Mouse (Mus musculus): ENCODE measurements at regions not wholly inside any gene's neighbourhood (a gene's known extent, or its start where the extent isn't known, plus 50 kb on each side); places are given as distances from the start of the nearest gene placed in this dataset.

DNA sequence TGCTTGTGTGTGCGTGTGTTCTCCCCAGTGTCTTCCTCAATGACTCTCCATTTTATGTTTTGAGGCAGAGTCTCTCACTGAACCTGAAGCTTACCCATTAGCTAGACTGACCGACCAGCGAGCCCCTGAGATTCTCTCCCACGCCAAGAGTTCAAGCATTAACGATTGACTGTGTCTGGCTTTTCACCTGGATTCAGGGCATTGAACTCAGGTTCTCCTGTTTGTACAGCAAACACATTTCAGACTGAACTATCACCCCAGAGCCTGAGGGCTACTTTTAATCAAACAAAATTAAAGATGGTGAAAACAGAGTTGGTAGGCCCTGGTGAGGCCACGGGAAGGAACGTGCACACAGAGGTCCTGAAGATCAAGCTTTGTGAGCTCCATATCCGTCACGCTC is 158.2 kb upstream of the Nr2f2 start:
- Histone ChIP-seq H3K9me3 (no peaks in the 10 kb centered on the region), H3K36me3 (replicated peaks) (no peaks in the 10 kb centered on the region), H3K4me2 (no peak overlapping the region), H3K27me3 (no peaks in the 10 kb centered on the region), H3K4me3 (replicated peaks) (no peak overlapping the region), H3K9ac (no peak overlapping the region), H3K4me1 (no peaks in the 10 kb centered on the region), H3K27ac (no peak overlapping the region)
- WGBS: 93% methylated on average over 9 of the region's 9 CpGs
- ATAC-seq (ENCODE audit: low FRiP score): no peak

DNA sequence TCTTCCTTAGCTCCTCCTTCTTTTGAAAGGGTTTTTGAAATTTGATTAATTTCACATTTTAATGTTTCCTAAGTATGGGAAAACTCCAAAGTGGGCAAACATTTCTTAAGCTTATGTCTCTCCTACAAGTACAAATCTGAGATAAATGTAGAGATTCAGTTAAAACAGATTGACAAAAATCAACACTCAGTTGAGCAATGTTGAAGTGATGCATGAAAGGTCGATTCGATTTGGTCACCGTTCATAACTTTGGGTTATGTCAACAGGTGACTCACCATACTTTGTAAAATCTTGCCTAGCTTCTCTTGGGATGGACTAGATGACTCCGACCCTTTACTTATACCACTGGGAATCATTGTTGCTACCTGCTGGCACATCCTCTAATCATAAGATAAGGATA is 157.7 kb upstream of the Nr2f2 start:
- ATAC-seq (ENCODE audit: low FRiP score): no peak

GRCm38 (mm10) chr7:70516741-70517140 is 150.2 kb upstream of the Nr2f2 start:
- no peak overlapping the region for H3K4me2 ChIP-seq

More for the DNA sequence above, 157.7 kb upstream of the Nr2f2 start:
- 96% methylated on average over 4 of the region's 4 CpGs for WGBS
- Histone ChIP-seq H3K27me3 (no peaks in the 10 kb centered on the region), H3K9ac (no peak overlapping the region), H3K4me2 (no peak overlapping the region), H3K4me3 (replicated peaks) (no peak overlapping the region), H3K27ac (no peak overlapping the region), H3K36me3 (replicated peaks) (no peaks in the 10 kb centered on the region), H3K9me3 (no peaks in the 10 kb centered on the region), H3K4me1 (no peaks in the 10 kb centered on the region)

DNA sequence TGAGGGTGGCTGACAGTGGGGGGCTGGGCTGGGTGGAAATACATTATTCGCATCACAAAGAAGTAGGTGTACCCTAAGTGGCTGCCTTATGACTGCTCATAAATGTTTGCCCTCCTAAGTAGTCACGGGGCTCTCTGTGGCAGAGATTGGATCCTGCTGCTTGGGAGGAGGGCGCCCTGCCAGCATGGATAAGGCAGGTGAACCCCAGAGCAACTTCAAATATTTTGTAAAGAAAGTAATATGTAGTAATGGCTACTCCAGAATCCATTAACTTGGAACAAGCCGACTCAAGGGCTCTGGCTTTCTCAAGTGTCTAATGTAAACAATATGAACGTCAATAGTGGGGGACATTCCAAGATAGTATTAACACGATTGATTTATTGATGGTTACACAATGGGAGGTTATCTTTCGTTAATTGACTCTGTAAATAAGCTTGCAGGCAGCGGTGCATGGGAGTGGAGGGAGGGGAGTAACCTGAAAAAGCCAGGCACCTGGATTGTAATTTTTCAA is 148.9 kb upstream of the Nr2f2 start:
- H3K4me2 ChIP-seq: no peak overlapping the region
- peaks cover 12% of the 10 kb centered on the region for H3K4me1 ChIP-seq
- 27% methylated on average over 8 of the region's 8 CpGs for WGBS
- no peak overlapping the region for H3K27ac ChIP-seq
- no peak for ATAC-seq (ENCODE audit: low FRiP score)
- no peaks in the 10 kb centered on the region for H3K9me3 ChIP-seq
- H3K4me3 ChIP-seq (replicated peaks): no peak overlapping the region
- H3K27me3 ChIP-seq: peaks cover 21% of the 10 kb centered on the region
- H3K36me3 ChIP-seq (replicated peaks): no peaks in the 10 kb centered on the region
- H3K9ac ChIP-seq: no peak overlapping the region

More at GRCm38 (mm10) chr7:70516741-70517140, 150.2 kb upstream of the Nr2f2 start:
- Histone ChIP-seq H3K4me1 (peaks cover 12% of the 10 kb centered on the region), H3K36me3 (replicated peaks) (no peaks in the 10 kb centered on the region), H3K27ac (no peak overlapping the region), H3K27me3 (peaks cover 21% of the 10 kb centered on the region), H3K9ac (no peak overlapping the region), H3K9me3 (no peaks in the 10 kb centered on the region), H3K4me3 (replicated peaks) (no peak overlapping the region)
- 71% methylated on average over 3 of the region's 3 CpGs for WGBS
- no peak for ATAC-seq (ENCODE audit: low FRiP score)

- Histone ChIP-seq H3K4me2 (no peak overlapping the region), H3K4me3 (replicated peaks) (no peak overlapping the region), H3K9me3 (no peaks in the 10 kb centered on the region), H3K27me3 (peaks cover 21% of the 10 kb centered on the region), H3K9ac (no peak overlapping the region), H3K27ac (no peak overlapping the region), H3K36me3 (replicated peaks) (no peaks in the 10 kb centered on the region), H3K4me1 (peaks cover 12% of the 10 kb centered on the region)
- 10% methylated on average over 6 of the region's 6 CpGs for WGBS
- no peak for ATAC-seq (ENCODE audit: low FRiP score)
These were observed 148.1 kb upstream of the Nr2f2 start for GRCm38 (mm10) chr7:70514666-70515065.

DNA sequence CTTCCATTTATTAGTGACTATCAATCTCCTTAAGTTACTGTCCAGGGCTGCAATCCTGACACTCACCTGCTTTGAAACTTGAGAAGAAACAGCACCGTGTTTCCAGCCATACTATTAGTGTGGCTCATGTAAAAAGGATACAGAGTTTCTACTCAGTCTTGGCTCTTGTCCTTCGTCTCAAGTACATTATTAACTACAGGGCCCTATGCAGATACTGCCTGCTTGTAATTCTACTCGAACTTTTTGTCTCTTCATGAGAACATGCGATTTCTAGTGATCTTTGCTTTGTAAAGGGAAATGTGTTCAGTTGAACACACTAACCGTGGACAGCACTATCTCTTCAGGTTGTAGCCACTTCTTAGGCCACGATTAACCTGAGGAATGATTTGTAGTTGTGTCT is 145.8 kb upstream of the Nr2f2 start:
- WGBS: 88% methylated on average over 6 of the region's 6 CpGs
- no peaks in the 10 kb centered on the region for H3K9me3 ChIP-seq
- ATAC-seq (ENCODE audit: low FRiP score): no peak
- H3K4me2 ChIP-seq: no peak overlapping the region
- peaks cover 21% of the 10 kb centered on the region for H3K27me3 ChIP-seq
- H3K36me3 ChIP-seq (replicated peaks): no peaks in the 10 kb centered on the region
- peaks cover 12% of the 10 kb centered on the region for H3K4me1 ChIP-seq
- H3K9ac ChIP-seq: no peak overlapping the region
- no peak overlapping the region for H3K27ac ChIP-seq
- H3K4me3 ChIP-seq (replicated peaks): no peak overlapping the region

- H3K27me3 ChIP-seq: no peaks in the 10 kb centered on the region
- H3K36me3 ChIP-seq (replicated peaks): no peaks in the 10 kb centered on the region
- ATAC-seq (ENCODE audit: low FRiP score): no peak
- H3K4me1 ChIP-seq: no peaks in the 10 kb centered on the region
- 34% methylated on average over 7 of the region's 7 CpGs for WGBS
- no peak overlapping the region for H3K4me2 ChIP-seq
- no peak overlapping the region for H3K4me3 ChIP-seq (replicated peaks)
- H3K9ac ChIP-seq: no peak overlapping the region
- H3K27ac ChIP-seq: no peak overlapping the region
- H3K9me3 ChIP-seq: no peaks in the 10 kb centered on the region
These were observed 139.2 kb upstream of the Nr2f2 start for GRCm38 (mm10) chr7:70505671-70506181.

- ATAC-seq (ENCODE audit: low FRiP score): no peak
- Histone ChIP-seq H3K27ac (no peak overlapping the region), H3K4me3 (replicated peaks) (no peak overlapping the region), H3K4me2 (no peak overlapping the region), H3K4me1 (no peaks in the 10 kb centered on the region), H3K9me3 (no peaks in the 10 kb centered on the region), H3K36me3 (replicated peaks) (no peaks in the 10 kb centered on the region), H3K27me3 (no peaks in the 10 kb centered on the region), H3K9ac (no peak overlapping the region)
- 89% methylated on average over 4 of the region's 4 CpGs for WGBS
These were observed 135.3 kb upstream of the Nr2f2 start for GRCm38 (mm10) chr7:70501821-70502220.

- Histone ChIP-seq H3K9me3 (no peaks in the 10 kb centered on the region), H3K36me3 (replicated peaks) (no peaks in the 10 kb centered on the region), H3K9ac (no peak overlapping the region), H3K27ac (no peak overlapping the region), H3K4me1 (peaks cover 3% of the 10 kb centered on the region; the same call in 1 of the 2 replicates), H3K27me3 (no peaks in the 10 kb centered on the region), H3K4me2 (no peak overlapping the region), H3K4me3 (replicated peaks) (no peak overlapping the region)
- 41% methylated on average over 8 of the region's 8 CpGs for WGBS
- ATAC-seq (ENCODE audit: low FRiP score): no peak
These were observed 130.1 kb upstream of the Nr2f2 start for GRCm38 (mm10) chr7:70496541-70497154.

GRCm38 (mm10) chr7:70484201-70484600 is 117.7 kb upstream of the Nr2f2 start:
- 98% methylated on average over 2 of the region's 2 CpGs for WGBS
- ATAC-seq (ENCODE audit: low FRiP score): no peak
- H3K27ac ChIP-seq: no peak overlapping the region

GRCm38 (mm10) chr7:70483536-70483935 is 117.0 kb upstream of the Nr2f2 start:
- H3K27ac ChIP-seq: no peak overlapping the region
- H3K4me3 ChIP-seq (replicated peaks): no peak overlapping the region
- no peaks in the 10 kb centered on the region for H3K27me3 ChIP-seq
- H3K9ac ChIP-seq: no peak overlapping the region
- no peak for ATAC-seq (ENCODE audit: low FRiP score)
- H3K36me3 ChIP-seq (replicated peaks): no peaks in the 10 kb centered on the region
- no peaks in the 10 kb centered on the region for H3K4me1 ChIP-seq
- H3K9me3 ChIP-seq: no peaks in the 10 kb centered on the region
- H3K4me2 ChIP-seq: no peak overlapping the region
- 92% methylated on average over 3 of the region's 3 CpGs for WGBS

More at GRCm38 (mm10) chr7:70484201-70484600, 117.7 kb upstream of the Nr2f2 start:
- H3K4me2 ChIP-seq: no peak overlapping the region
- H3K4me1 ChIP-seq: no peaks in the 10 kb centered on the region
- H3K9ac ChIP-seq: no peak overlapping the region
- H3K27me3 ChIP-seq: no peaks in the 10 kb centered on the region
- no peak overlapping the region for H3K4me3 ChIP-seq (replicated peaks)
- H3K36me3 ChIP-seq (replicated peaks): no peaks in the 10 kb centered on the region
- no peaks in the 10 kb centered on the region for H3K9me3 ChIP-seq

DNA sequence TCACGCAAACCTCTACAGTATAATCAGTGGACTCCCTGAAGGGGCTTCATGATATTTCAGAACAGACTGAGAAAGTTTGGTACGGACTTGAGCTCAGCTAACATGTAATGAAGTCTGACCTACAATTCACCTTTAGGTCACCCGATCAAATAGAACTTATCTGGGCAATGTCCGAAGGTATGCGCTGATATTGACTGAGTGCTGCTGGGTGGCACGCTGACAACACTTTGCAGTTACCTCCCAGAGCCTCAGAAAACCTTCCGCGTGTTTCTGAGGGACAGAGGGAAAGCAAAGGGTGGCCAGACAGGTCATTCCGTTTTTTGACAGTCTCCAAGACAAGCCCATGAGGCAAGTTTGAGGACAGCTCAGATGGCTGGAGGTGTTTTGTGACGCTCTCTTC is 115.3 kb upstream of the Nr2f2 start:
- H3K27me3 ChIP-seq: no peaks in the 10 kb centered on the region
- H3K9ac ChIP-seq: no peak overlapping the region
- H3K27ac ChIP-seq: no peak overlapping the region
- no peak for ATAC-seq (ENCODE audit: low FRiP score)
- no peak overlapping the region for H3K4me3 ChIP-seq (replicated peaks)
- WGBS: 90% methylated on average over 10 of the region's 10 CpGs
- H3K36me3 ChIP-seq (replicated peaks): no peaks in the 10 kb centered on the region
- no peaks in the 10 kb centered on the region for H3K4me1 ChIP-seq
- H3K4me2 ChIP-seq: no peak overlapping the region
- H3K9me3 ChIP-seq: no peaks in the 10 kb centered on the region

DNA sequence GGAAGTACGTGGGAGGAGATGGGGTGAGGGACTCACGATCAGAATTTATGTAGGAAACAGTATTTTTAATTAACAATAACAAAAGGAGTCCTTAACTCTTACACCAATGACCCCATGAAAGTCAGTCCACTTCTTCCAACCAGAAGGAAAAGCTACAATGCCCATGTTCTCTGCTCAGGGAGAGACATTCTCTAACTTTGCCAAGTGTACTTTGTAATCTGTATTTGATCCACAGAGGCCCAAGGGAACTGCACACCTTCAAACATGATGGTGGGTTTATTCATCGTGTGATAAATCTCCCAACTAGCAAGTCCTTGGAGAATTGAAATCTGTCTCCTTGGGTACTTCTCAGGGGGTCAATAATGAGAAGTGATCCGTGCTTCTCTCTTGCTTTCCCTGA is 106.3 kb upstream of the Nr2f2 start:
- H3K9ac ChIP-seq: no peak overlapping the region
- 86% methylated on average over 4 of the region's 4 CpGs for WGBS

More for the DNA sequence above, 106.3 kb upstream of the Nr2f2 start:
- no peaks in the 10 kb centered on the region for H3K27me3 ChIP-seq
- H3K4me2 ChIP-seq: no peak overlapping the region
- no peaks in the 10 kb centered on the region for H3K36me3 ChIP-seq (replicated peaks)
- H3K9me3 ChIP-seq: no peaks in the 10 kb centered on the region
- no peak overlapping the region for H3K4me3 ChIP-seq (replicated peaks)
- no peak overlapping the region for H3K27ac ChIP-seq
- no peak for ATAC-seq (ENCODE audit: low FRiP score)
- H3K4me1 ChIP-seq: no peaks in the 10 kb centered on the region

All from forebrain, embryonic 12.5 days (tissue).